Mouse (Mus musculus) adrenal gland, postnatal 4 days (tissue): ENCODE measurements around the gene Tssk4. TPM values are rescaled to one million over a fixed set of nuclear protein-coding genes. Genes with fewer than 3 reads are reported as not detected.
A peak's percentile ranks its signal among the peaks of the same experiment; 100 is the strongest.

Source experiments
- DNase-seq, 2 experiments: peaks; one replicate each; pipeline ENCODE4 v3.0.0; 2021 to 2022; ENCODE audit warnings: low spot score in 2 of 2, mixed read lengths in 2 of 2
- total RNA-seq, 2 experiments: library from RNA; stranded (reverse); gene quantifications; 2 replicates each; pipeline ENCODE4 v1.2.3; 2021

Gene Tssk4
- total RNA-seq, 2 experiments from 2014 or later: 1.7 to 2.8 TPM

DNA sequence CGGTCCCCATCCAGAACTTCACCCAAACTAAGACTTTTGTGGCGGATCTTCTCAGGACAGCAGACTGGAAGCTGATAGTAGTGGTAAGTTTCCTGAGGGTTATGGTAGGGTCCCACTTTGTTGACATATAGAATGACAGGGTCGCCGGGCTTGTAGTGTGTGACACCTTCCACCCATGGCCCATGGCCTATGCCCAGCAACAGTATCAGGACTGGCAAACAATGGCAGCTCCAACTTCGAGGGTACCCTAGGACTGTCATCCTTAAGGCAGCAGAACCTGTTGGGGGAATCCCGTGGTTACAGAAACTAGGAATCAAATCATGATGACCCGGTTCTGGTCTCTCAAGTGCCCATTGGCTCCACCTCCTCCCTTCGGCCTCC lies 7.3 kb upstream of the Tssk4 start:
- DNase-seq: no peak

GRCm38 (mm10) chr14:55643060-55643907 lies 6.7 kb upstream of the Tssk4 start, which contains the start of gene Tm9sf1:
Tm9sf1 (minus strand) TSS chr14:55643806.
- DNase-seq: peak; percentile 73 to 83

GRCm38 (mm10) chr14:55644261-55644888 lies 5.6 kb upstream of the Tssk4 start:
- DNase-seq: no peak

- DNase-seq: no peak
Observed at GRCm38 (mm10) chr14:55651528-55651927, 1.5 kb downstream of the Tssk4 start.

GRCm38 (mm10) chr14:55656935-55657334 lies 7.0 kb downstream of the Tssk4 start:
- DNase-seq: no peak

- DNase-seq: no peak
Observed at GRCm38 (mm10) chr14:55658011-55658410, 8.0 kb downstream of the Tssk4 start.

GRCm38 (mm10) chr14:55659960-55660573 lies 10.1 kb downstream of the Tssk4 start, which contains the start of gene Mdp1:
Mdp1 (minus strand) TSS chr14:55660508.
- peak; percentile 60 to 64 for DNase-seq

DNA sequence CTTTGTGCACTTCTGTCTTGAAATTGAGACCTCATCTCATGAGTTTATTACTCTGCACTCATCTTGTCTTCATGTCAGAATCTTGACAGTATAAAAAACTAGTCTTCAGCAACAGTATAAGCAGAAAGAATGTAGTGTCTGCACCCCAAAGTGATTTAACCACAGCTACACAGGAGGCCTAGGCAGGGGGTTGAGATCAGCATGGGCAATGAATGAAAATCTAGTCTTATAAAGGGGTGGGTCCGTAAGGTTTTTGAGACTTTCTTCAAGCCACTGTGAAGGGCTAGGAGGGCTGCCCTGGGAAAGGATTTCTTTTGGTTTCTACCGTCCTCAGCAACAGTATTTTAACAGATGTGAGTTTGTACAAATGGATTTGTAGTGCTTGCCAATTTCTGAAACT lies 10.7 kb downstream of the Tssk4 start:
- no peak for DNase-seq

DNA sequence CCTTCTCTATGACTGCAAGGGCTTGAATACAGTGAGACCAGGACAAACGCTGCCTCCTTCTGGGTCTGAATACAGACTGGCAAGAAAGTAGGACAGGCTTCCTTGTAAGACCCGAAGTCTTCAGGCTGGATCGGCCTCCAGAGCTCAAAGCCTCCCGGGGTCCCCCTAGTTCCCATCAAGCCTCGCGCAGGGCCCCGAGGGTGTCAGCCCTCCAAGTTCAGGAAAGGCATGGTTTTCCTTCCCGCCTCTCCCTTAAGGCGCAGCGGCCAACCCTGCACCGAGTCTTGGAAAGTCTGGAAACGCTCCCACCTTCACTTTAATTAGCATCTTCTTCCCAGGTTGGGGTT lies 21.5 kb downstream of the Tssk4 start:
- no peak for DNase-seq

DNA sequence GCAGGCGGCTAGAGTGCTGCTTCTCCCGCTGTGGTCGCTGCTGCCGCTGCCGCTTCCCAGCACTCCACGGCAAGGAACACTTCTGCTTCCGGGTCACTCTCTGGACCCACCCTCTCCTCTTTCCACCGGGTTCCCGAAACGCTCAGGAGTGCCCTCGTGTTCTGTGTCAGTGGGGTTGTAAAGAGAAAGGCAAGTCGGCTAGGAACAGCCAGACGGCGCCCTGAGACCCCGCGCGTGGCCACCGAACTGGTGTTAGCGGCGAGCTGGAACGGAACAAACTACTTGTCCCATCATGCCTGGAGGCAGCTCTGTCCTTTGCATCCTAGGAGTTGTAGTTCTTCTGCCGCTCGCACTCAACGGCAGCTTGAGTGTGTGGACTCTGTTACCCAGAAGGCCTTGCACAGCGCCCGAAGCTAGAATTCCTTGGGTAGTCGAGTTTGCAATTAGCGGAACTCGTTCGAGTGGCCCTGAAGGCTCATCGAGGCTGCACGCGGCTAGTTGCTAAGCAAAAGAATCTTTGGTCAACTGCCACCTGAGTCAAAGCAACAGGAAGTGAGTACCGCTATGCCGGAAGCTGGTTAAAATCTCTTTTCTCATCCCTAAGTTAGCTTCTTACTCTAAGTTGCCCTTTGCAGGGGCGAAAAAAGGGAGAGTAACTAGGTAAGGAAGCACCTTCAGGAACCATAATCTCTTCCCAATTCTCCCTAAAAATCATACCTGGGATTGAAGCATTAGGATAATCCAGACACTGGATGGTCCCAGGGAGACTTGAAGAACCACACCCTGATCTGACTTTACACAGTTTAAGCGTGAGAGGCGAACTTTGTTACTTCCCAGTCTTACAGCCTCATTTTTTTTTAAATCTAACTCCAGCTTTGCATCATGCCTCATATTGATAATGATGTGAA lies 22.1 kb downstream of the Tssk4 start, which contains the start of the genes Gmpr2 and Nedd8:
TSS of gene Gmpr2 (plus strand) at position 109 of the 908 bp plus-strand sequence.
TSS of gene Nedd8 (minus strand) at position 292 of the 908 bp plus-strand sequence.
- peak; percentile 46 to 80 for DNase-seq

- no peak for DNase-seq
Observed at GRCm38 (mm10) chr14:55672741-55673060, 22.7 kb downstream of the Tssk4 start.

DNA sequence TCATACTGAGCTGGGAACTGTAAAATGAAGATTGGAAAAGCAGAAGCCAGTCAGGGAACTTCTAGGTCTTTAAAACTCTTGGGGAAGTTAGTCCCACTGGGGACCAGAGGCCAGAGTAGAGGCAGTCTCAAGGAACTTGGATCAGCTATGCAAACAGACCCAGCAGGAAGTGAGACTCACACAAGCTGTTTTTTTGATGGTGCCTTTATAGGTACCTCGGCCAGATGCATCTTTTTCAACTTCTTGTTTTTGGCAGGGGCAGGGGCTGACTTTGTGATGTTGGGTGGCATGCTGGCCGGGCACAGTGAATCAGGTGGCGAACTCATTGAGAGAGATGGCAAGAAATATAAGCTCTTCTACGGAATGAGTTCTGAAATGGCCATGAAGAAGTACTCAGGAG lies 27.6 kb downstream of the Tssk4 start:
- no peak for DNase-seq

GRCm38 (mm10) chr14:55681160-55682117 lies 31.5 kb downstream of the Tssk4 start, which contains the start of gene Tinf2:
Tinf2 (minus strand) TSS chr14:55681820.
- DNase-seq: peak; percentile 74 to 80

- no peak for DNase-seq
Observed at GRCm38 (mm10) chr14:55682118-55682493, 32.1 kb downstream of the Tssk4 start.

DNA sequence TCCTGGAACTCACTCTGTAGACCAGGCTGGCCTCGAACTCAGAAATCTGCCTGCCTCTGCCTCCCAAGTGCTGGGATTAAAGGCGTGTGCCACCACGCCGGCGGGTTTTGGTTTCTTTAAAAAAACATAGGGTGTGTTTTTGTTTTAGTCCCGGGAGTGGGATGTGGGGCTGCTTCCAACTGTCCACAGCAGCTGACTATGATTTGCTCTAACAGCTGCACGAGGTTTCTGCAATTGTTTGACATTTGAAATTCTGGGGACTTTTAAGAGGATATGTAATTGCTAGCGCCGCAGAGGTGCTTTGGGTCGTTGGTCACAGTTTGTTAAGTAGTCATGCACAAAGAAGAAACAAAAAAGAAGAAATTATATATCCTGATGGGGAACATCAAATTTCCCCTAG lies 39.4 kb downstream of the Tssk4 start:
- DNase-seq: no peak

- no peak for DNase-seq
Observed at GRCm38 (mm10) chr14:55697226-55697625, 47.2 kb downstream of the Tssk4 start.

GRCm38 (mm10) chr14:55701131-55701530 lies 51.1 kb downstream of the Tssk4 start:
- no peak for DNase-seq
